Mouse (Mus musculus) myocyte (in vitro differentiated cells): ENCODE results near the gene Myl12a. TPM values are rescaled to one million over a fixed set of nuclear protein-coding genes. Genes with fewer than 3 reads are reported as not detected.

Experiments used
- H3K27me3 ChIP-seq: one replicate; pipeline ENCODE4 v1.6.1; 2011; ENCODE audit not compliant: control insufficient read depth, insufficient read depth, insufficient read length
- H3K36me3 ChIP-seq: one replicate; pipeline ENCODE4 v1.6.1; 2011; ENCODE audit not compliant: control insufficient read depth, insufficient read depth
- H3K4me2 ChIP-seq: one replicate; pipeline ENCODE4 v1.6.1; 2011; ENCODE audit warnings: low read depth, control low read depth
- H3K4me3 ChIP-seq: one replicate; pipeline ENCODE4 v1.5.1; 2011; ENCODE audit warnings: mild to moderate bottlenecking, control low read depth, moderate library complexity
- H3K79me2 ChIP-seq: one replicate; pipeline ENCODE4 v1.6.1; 2011; ENCODE audit not compliant: control insufficient read depth, insufficient read depth
- H3ac ChIP-seq: one replicate; pipeline ENCODE4 v1.6.1; 2011; ENCODE audit not compliant: control insufficient read depth, insufficient read length
- CEBPB ChIP-seq: IDR thresholded peaks from 2 replicates; pipeline ENCODE4 v1.6.1; 2011; ENCODE audit warnings: mild to moderate bottlenecking, moderate library complexity; ENCODE audit not compliant: poor library complexity, insufficient read depth, severe bottlenecking
- E2F4 ChIP-seq: IDR thresholded peaks from one replicate; pipeline ENCODE4 v1.6.1; 2011; ENCODE audit warnings: mild to moderate bottlenecking, control low read depth, moderate library complexity; ENCODE audit not compliant: insufficient read depth
- MAX ChIP-seq: IDR thresholded peaks from one replicate; pipeline ENCODE4 v1.6.1; 2011; ENCODE audit warnings: low read depth, mild to moderate bottlenecking, control low read depth
- MYOD1 ChIP-seq, 3 experiments: IDR thresholded peaks; one replicate each; pipeline ENCODE4 v1.6.1; 2011; ENCODE audit warnings: control low read depth in 2 of 3, low read depth in 2 of 3, mild to moderate bottlenecking in 2 of 3, moderate library complexity in 1 of 3; ENCODE audit not compliant: insufficient read length in 2 of 3, control insufficient read depth in 1 of 3
- MYOG ChIP-seq, 3 experiments: IDR thresholded peaks; one replicate each; pipeline ENCODE4 v1.6.1; 2011; ENCODE audit warnings: control low read depth in 2 of 3, low read depth in 2 of 3, mild to moderate bottlenecking in 2 of 3; ENCODE audit not compliant: insufficient read length in 2 of 3, control insufficient read depth in 1 of 3, insufficient read depth in 1 of 3
- POLR2A ChIP-seq: IDR thresholded peaks from one replicate; pipeline ENCODE4 v1.6.1; 2011; ENCODE audit warnings: low read depth, mild to moderate bottlenecking, control low read depth, moderate library complexity; ENCODE audit not compliant: insufficient read length
- POLR2AphosphoS2 ChIP-seq: IDR thresholded peaks from one replicate; pipeline ENCODE4 v1.6.1; 2011; ENCODE audit warnings: low read depth, control low read depth; ENCODE audit not compliant: insufficient read length
- REST ChIP-seq: IDR thresholded peaks from one replicate; pipeline ENCODE4 v1.6.1; 2011; ENCODE audit warnings: mild to moderate bottlenecking, control low read depth, moderate library complexity; ENCODE audit not compliant: insufficient read depth, insufficient read length
- SRF ChIP-seq: IDR thresholded peaks from one replicate; pipeline ENCODE4 v1.6.1; 2011; ENCODE audit warnings: low read depth; ENCODE audit not compliant: control insufficient read depth, insufficient read length
- TCF12 ChIP-seq: IDR thresholded peaks from one replicate; pipeline ENCODE4 v1.6.1; 2011; ENCODE audit warnings: mild to moderate bottlenecking, control low read depth; ENCODE audit not compliant: poor library complexity, insufficient read depth, severe bottlenecking
- TCF3 ChIP-seq: IDR thresholded peaks from one replicate; pipeline ENCODE4 v1.6.1; 2011; ENCODE audit warnings: low read depth, control low read depth; ENCODE audit not compliant: insufficient read length
- USF1 ChIP-seq: IDR thresholded peaks from one replicate; pipeline ENCODE4 v1.6.1; 2011; ENCODE audit warnings: low read depth, mild to moderate bottlenecking, control low read depth, moderate library complexity
- polyA plus RNA-seq: library from polyadenylated mRNA; unstranded; fragments of >200 nt; fragmentation: generic; extraction: Trizol; gene quantifications from one replicate; pipeline ENCODE4 v1.2.1, GENCODE M21; 2012; ENCODE audit warnings: missing spikeins

Myl12a gene
- polyA plus RNA-seq, 1 experiment = 880 TPM

GRCm38 (mm10) chr17:71019309-71019655 lies 16.6 kb upstream of the Myl12a start:
- TF ChIP-seq CEBPB (no peak), USF1 (no peak), MYOG (IDR thresholded peaks at IDR 0.05; ENCODE audit: control insufficient read depth in 1 of 3, insufficient read depth in 1 of 3, insufficient read length in 2 of 3, low read depth in 2 of 3) (no peak), SRF (peak; percentile 84), MYOD1 (IDR thresholded peaks at IDR 0.05; ENCODE audit: control insufficient read depth in 1 of 3, insufficient read length in 2 of 3, low read depth in 2 of 3) (no peak), TCF3 (no peak)
- Histone ChIP-seq H3K79me2 (no peaks in the 10 kb centered on the region), H3K27me3 (no peaks in the 10 kb centered on the region), H3K36me3 (no peaks in the 10 kb centered on the region), H3ac (no peak overlapping the region), H3K4me3 (peak overlapping the region; percentile 16), H3K4me2 (peak overlapping the region; percentile 48)

DNA sequence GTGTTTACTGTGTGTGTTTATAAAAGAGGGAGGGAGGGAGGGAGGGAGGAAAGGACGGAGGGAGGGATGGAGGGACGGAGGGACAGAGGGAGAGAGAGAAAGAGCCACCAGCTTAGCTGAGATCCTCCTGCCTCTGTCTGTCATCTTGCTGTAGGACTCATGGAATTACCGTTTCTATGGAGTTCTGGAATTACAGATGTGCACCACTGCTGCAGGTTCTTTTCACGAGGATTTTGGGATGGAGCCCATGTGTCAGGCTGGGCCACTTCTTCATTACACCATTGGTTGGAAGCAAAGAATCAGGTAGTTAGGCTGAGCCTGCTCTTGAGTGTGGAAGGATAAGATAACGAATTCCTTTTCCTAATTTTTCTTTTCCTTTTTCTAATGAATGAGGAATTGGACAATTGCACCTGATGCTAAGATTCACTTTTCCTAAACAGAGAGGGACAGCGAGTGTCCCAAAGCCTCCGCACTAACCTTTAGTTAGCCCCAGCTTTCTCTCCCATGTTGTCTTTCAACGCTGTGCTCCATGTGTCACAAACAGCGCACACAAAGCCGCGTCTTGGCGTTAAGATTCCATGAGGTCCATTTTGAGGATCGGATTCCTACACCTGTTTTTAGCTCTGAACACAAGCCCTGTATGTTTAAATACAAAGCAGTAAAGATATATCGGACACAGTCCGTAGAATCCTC lies 16.1 kb upstream of the Myl12a start:
- no peaks in the 10 kb centered on the region for H3K36me3 ChIP-seq
- no peak overlapping the region for H3ac ChIP-seq
- H3K4me2 ChIP-seq = peak overlapping the region; percentile 2
- TF ChIP-seq TCF12 (no peak), POLR2A (no peak), MAX (no peak), MYOG (IDR thresholded peaks at IDR 0.05; ENCODE audit: control insufficient read depth in 1 of 3, insufficient read depth in 1 of 3, insufficient read length in 2 of 3, low read depth in 2 of 3) (no peak), POLR2AphosphoS2 (no peak), MYOD1 (IDR thresholded peaks at IDR 0.05; ENCODE audit: control insufficient read depth in 1 of 3, insufficient read length in 2 of 3, low read depth in 2 of 3) (no peak), REST (no peak), E2F4 (no peak), TCF3 (no peak), CEBPB (no peak), USF1 (no peak), SRF (no peak)
- peak overlapping the region; percentile 16 for H3K4me3 ChIP-seq
- no peaks in the 10 kb centered on the region for H3K27me3 ChIP-seq
- no peaks in the 10 kb centered on the region for H3K79me2 ChIP-seq

DNA sequence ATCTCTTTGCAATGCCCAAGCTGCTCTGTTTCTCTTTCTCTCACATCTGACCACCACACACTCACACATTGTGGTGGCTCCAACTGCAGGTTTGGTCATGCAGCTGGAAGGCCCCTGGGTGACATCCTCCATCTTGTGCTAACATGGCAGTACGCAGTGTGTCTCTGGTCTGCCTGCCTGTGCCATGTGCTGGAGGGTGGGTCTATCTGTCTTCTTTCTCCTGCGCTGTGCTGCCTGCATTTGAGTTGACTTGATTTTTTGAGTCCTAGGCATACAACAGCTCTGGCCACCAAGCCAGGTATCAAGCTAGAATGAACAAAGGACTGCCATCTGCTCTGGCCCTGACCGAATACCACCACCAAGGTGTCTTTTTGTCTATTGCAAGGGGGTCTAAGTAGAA lies 15.5 kb upstream of the Myl12a start:
- H3K36me3 ChIP-seq = no peaks in the 10 kb centered on the region
- no peaks in the 10 kb centered on the region for H3K79me2 ChIP-seq
- H3K4me3 ChIP-seq = no peak overlapping the region
- TF ChIP-seq SRF (no peak), TCF12 (no peak), POLR2A (no peak), MYOD1 (IDR thresholded peaks at IDR 0.05; ENCODE audit: control insufficient read depth in 1 of 3, insufficient read length in 2 of 3, low read depth in 2 of 3) (no peak), POLR2AphosphoS2 (no peak), REST (no peak), CEBPB (no peak)
- no peaks in the 10 kb centered on the region for H3K27me3 ChIP-seq
- H3ac ChIP-seq = no peak overlapping the region
- H3K4me2 ChIP-seq = no peak overlapping the region

- no peak overlapping the region for H3K4me3 ChIP-seq
- no peaks in the 10 kb centered on the region for H3K36me3 ChIP-seq
- H3K79me2 ChIP-seq = no peaks in the 10 kb centered on the region
- H3K4me2 ChIP-seq = no peak overlapping the region
- no peak overlapping the region for H3ac ChIP-seq
- TF ChIP-seq REST = no peak
- no peak for TF ChIP-seq SRF
- TF ChIP-seq MYOG (IDR thresholded peaks at IDR 0.05; ENCODE audit: control insufficient read depth in 1 of 3, insufficient read depth in 1 of 3, insufficient read length in 2 of 3, low read depth in 2 of 3) = no peak
- TF ChIP-seq MYOD1 (IDR thresholded peaks at IDR 0.05; ENCODE audit: control insufficient read depth in 1 of 3, insufficient read length in 2 of 3, low read depth in 2 of 3) = no peak
- TF ChIP-seq USF1 = no peak
- no peak for TF ChIP-seq POLR2A
- no peak for TF ChIP-seq POLR2AphosphoS2
- TF ChIP-seq E2F4 = no peak
- TF ChIP-seq MAX = no peak
- no peak for TF ChIP-seq TCF12
- no peak for TF ChIP-seq TCF3
- TF ChIP-seq CEBPB = no peak
- H3K27me3 ChIP-seq = no peaks in the 10 kb centered on the region
These were observed 14.8 kb upstream of the Myl12a start for GRCm38 (mm10) chr17:71017457-71017998.

DNA sequence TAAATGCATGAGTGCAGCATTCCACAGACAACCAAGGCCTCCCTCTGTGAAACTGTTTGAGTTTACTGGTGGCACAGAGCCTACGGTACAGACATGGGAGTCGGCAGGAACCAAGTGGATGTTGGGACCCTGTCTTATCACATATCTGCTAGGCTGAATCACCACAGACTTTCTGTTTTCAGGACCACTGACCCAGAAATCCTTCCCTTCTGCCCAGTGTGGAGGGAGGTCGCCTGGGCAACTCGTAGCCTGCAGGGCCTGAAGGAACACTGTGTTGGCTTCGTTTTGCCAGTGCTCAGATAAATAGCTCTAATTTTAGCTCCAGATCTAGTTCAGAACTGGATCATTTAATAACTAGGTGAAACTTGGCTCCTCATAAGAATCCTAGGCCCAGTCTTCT lies 12.2 kb upstream of the Myl12a start:
- Histone ChIP-seq H3ac (no peak overlapping the region), H3K79me2 (no peaks in the 10 kb centered on the region), H3K4me2 (no peak overlapping the region), H3K4me3 (no peak overlapping the region), H3K36me3 (no peaks in the 10 kb centered on the region), H3K27me3 (no peaks in the 10 kb centered on the region)
- TF ChIP-seq REST (no peak), E2F4 (no peak), MAX (no peak), TCF3 (no peak), TCF12 (no peak), MYOG (IDR thresholded peaks at IDR 0.05; ENCODE audit: control insufficient read depth in 1 of 3, insufficient read depth in 1 of 3, insufficient read length in 2 of 3, low read depth in 2 of 3) (no peak), CEBPB (no peak), USF1 (no peak), MYOD1 (IDR thresholded peaks at IDR 0.05; ENCODE audit: control insufficient read depth in 1 of 3, insufficient read length in 2 of 3, low read depth in 2 of 3) (no peak), POLR2AphosphoS2 (no peak), POLR2A (no peak), SRF (no peak)
